ENCODE assay signal across 9 mouse cellular contexts in the genomic region with DNA sequence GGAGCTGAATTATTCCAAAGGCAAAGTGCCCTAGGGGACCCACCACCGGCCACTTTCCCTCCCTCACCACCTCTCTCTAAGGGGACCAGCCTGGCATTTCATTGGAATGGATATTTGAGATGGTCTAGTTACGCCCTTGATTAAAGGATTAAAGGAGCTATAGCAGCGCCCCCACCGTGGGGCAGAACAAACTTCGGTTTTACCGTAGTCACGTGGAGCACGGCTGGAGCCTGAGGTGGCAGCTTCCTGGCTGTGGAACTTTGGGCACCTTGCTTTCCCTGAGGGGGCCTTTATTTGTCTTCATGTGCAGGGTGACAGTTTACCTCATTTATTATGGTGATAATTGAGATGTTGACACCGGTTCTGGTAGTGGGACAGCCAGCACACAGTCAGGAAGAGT. TPM values are rescaled to one million over a fixed set of nuclear protein-coding genes. Genes with fewer than 3 reads are reported as not detected.
DNase-seq lines count a peak whose midpoint lies in the region; ATAC-seq and TF ChIP-seq lines count a peak whose summit lies in the region.
"Had no signal": no experiment of that assay in that cellular context is flagged by ENCODE, and none has a peak within 500 bp of the region (broad histone marks: within the 10 kb centered on the region; RNA-seq: fewer than 3 reads in every experiment).

No protein-coding gene starts in this region.

- TF ChIP-seq CTCF in midbrain, postnatal 0 days (IDR thresholded peaks at IDR 0.05), result no peak

- no peak overlapping the region for H3K4me3 ChIP-seq in heart, embryonic 11.5 days (ENCODE audit: low read depth, low read length)
- H3K4me3 ChIP-seq in embryonic facial prominence, embryonic 10.5 days, result peak overlapping the region; percentile 30
- peak overlapping the region; percentile 82 for H3K4me3 ChIP-seq in midbrain, postnatal 0 days (ENCODE audit: low read depth, low read length)

- H3K27ac ChIP-seq in heart, embryonic 11.5 days (ENCODE audit: low read depth, low read length), result no peak overlapping the region
- peak overlapping the region; percentile 44; the same call in 1 of the 2 replicates for H3K27ac ChIP-seq in embryonic facial prominence, embryonic 10.5 days (replicated peaks)
- H3K27ac ChIP-seq in midbrain, postnatal 0 days (ENCODE audit: low read depth, low read length), result no peak overlapping the region

- no peak overlapping the region for H3K9ac ChIP-seq in heart, embryonic 11.5 days (ENCODE audit: low read depth, low read length)
- H3K9ac ChIP-seq in midbrain, postnatal 0 days (replicated peaks; ENCODE audit: low read length, poor library complexity, severe bottlenecking), result peak overlapping the region; percentile 95; the same call in 1 of the 2 replicates

- ATAC-seq in heart, embryonic 11.5 days (replicated peaks; ENCODE audit: insufficient number of reproducible peaks, low FRiP score, low TSS enrichment), result no peak
- ATAC-seq in midbrain, postnatal 0 days (ENCODE audit: low FRiP score), result no peak

- H3K4me1 ChIP-seq in heart, embryonic 11.5 days (ENCODE audit: control insufficient read depth, insufficient read depth, low read length), result peaks cover 50% of the 10 kb centered on the region
- peaks cover 57% of the 10 kb centered on the region for H3K4me1 ChIP-seq in embryonic facial prominence, embryonic 10.5 days
- peaks cover 17% of the 10 kb centered on the region for H3K4me1 ChIP-seq in midbrain, postnatal 0 days (ENCODE audit: insufficient read depth, low read length)

- H3K27me3 ChIP-seq in heart, embryonic 11.5 days (ENCODE audit: control insufficient read depth, insufficient read depth, low read length), result no peaks in the 10 kb centered on the region
- no peaks in the 10 kb centered on the region for H3K27me3 ChIP-seq in embryonic facial prominence, embryonic 10.5 days (replicated peaks; ENCODE audit: low read depth, poor library complexity, severe bottlenecking)
- H3K27me3 ChIP-seq in midbrain, postnatal 0 days (ENCODE audit: insufficient read depth, low read length), result no peaks in the 10 kb centered on the region

- H3K36me3 ChIP-seq in heart, embryonic 11.5 days (ENCODE audit: control insufficient read depth, insufficient read depth, low read length), result no peaks in the 10 kb centered on the region
- H3K36me3 ChIP-seq in embryonic facial prominence, embryonic 10.5 days (replicated peaks), result peaks cover 10% of the 10 kb centered on the region
- H3K36me3 ChIP-seq in midbrain, postnatal 0 days (ENCODE audit: insufficient read depth, low read length), result no peaks in the 10 kb centered on the region

- intact Hi-C loops in heart, postnatal 36 days (cut with DNase I), result no loop called here

- no peaks in the 10 kb centered on the region for H3K9me3 ChIP-seq in heart, embryonic 11.5 days (replicated peaks; ENCODE audit: control insufficient read depth, low read length)
- no peaks in the 10 kb centered on the region for H3K9me3 ChIP-seq in embryonic facial prominence, embryonic 10.5 days
- no peaks in the 10 kb centered on the region for H3K9me3 ChIP-seq in midbrain, postnatal 0 days (ENCODE audit: low read length)

- H3K4me2 ChIP-seq in heart, embryonic 11.5 days, result peak overlapping the region; percentile 16
- H3K4me2 ChIP-seq in midbrain, postnatal 0 days (ENCODE audit: low read depth, low read length, poor library complexity, severe bottlenecking), result peak overlapping the region; percentile 93

- DNase-seq in heart, postnatal 36 days, result no peak
- DNase-seq in embryonic facial prominence, embryonic 10.5 days (ENCODE audit: low spot score), result peak; percentile 31
- peak; percentile 66 for DNase-seq in induced T-regulatory cell, adult 2 months (ENCODE audit: low read depth)
- DNase-seq in midbrain, postnatal 0 days (ENCODE audit: low spot score), result no peak
- DNase-seq in retina, embryonic 14.5 days (ENCODE audit: low spot score), result no peak
- DNase-seq in gastrocnemius, adult 8-10 months (ENCODE audit: low spot score in 2 of 2), result no peak
- no peak for DNase-seq in layer of hippocampus, postnatal 36 days
- DNase-seq: adrenal gland, postnatal 10 days had no signal

- 39% methylated on average over 9 of the region's 9 CpGs for WGBS in heart, embryonic 11.5 days (ENCODE audit: insufficient replicate concordance)
- WGBS in embryonic facial prominence, embryonic 10.5 days, result 24% methylated on average over 9 of the region's 9 CpGs
- 18% methylated on average over 9 of the region's 9 CpGs for WGBS in midbrain, postnatal 0 days

RNA-seq across cellular contexts. Expression of a gene that starts 4.8 kb away (rescaled TPM):
- 8.6 and 9.2 TPM in 2 replicates for polyA plus RNA-seq in heart, embryonic 11.5 days (2014; fragmentation: Nextera tagmentation; extraction: Ambion mirVana)
- total RNA-seq in heart, postnatal 36 days (2021), result 10 to 100 TPM; 20.3 to 25.1 TPM
- 9.2 and 9.8 TPM in 2 replicates for polyA plus RNA-seq in embryonic facial prominence, embryonic 10.5 days (2016; fragmentation: Nextera tagmentation; extraction: Ambion mirVana)
- total RNA-seq in midbrain, postnatal 0 days (2014; rRNA removed), result 266 and 287 TPM in 2 replicates
- polyA plus RNA-seq in midbrain, postnatal 0 days (2015; fragmentation: Nextera tagmentation; extraction: Ambion mirVana), result 197 and 212 TPM in 2 replicates
- 1 to 10 TPM; 3.8 to 7.3 (median 6.2) TPM for total RNA-seq in gastrocnemius, adult 8-10 months (2022)
- 100 to 1,000 TPM; 278 to 289 TPM for total RNA-seq in layer of hippocampus, postnatal 36 days (2021)

Comparison
In these comparisons a context has a peak if more than half of its experiments do, and no peak if none do; other contexts are left out.
1. DNase-seq: peak in embryonic facial prominence, embryonic 10.5 days (single experiment) and induced T-regulatory cell, adult 2 months (single experiment); none in heart, postnatal 36 days (0 of 2), midbrain, postnatal 0 days (single experiment), retina, embryonic 14.5 days (single experiment), gastrocnemius, adult 8-10 months (0 of 2) and layer of hippocampus, postnatal 36 days (0 of 2).
2. RNA of a gene that starts 4.8 kb away (total RNA-seq): 278 to 289 TPM in layer of hippocampus, postnatal 36 days and 266 to 287 TPM in midbrain, postnatal 0 days; 20.3 to 25.1 TPM in heart, postnatal 36 days and 3.8 to 7.3 TPM in gastrocnemius, adult 8-10 months; every median in the first group is over 10 times any median in the second.